Mouse (Mus musculus) kidney, postnatal 0 days (tissue): ENCODE data around the gene Lin28b. TPM values are rescaled to one million over a fixed set of nuclear protein-coding genes. Genes with fewer than 3 reads are reported as not detected.

Experiments
- ATAC-seq: fragments of 200-750 bp; cut with Nextera tagmentation; replicated peaks from 2 replicates; pipeline ENCODE4 v1.8.0; 2017; ENCODE audit warnings: low read depth, moderate number of reproducible peaks, moderate TSS enrichment, moderate library complexity; ENCODE audit not compliant: low FRiP score
- DNase-seq: peaks from one replicate; pipeline ENCODE4 v3.0.0-alpha.2; 2016; ENCODE audit warnings: low spot score
- H3K27ac ChIP-seq: fragments of 300-500 bp; sonication (generic); 2 replicates; pipeline ENCODE4 v1.5.1; 2014; ENCODE audit warnings: mild to moderate bottlenecking
- H3K27me3 ChIP-seq: fragments of 300-500 bp; sonication (generic); 2 replicates; pipeline ENCODE4 v1.6.1; 2014; ENCODE audit warnings: low read length, mixed read lengths; ENCODE audit not compliant: insufficient read depth
- H3K36me3 ChIP-seq: fragments of 300-500 bp; sonication (generic); 2 replicates; pipeline ENCODE4 v1.6.1; 2014; ENCODE audit warnings: low read length, mixed read lengths; ENCODE audit not compliant: insufficient read depth
- H3K4me1 ChIP-seq: fragments of 300-500 bp; sonication (generic); replicated peaks from 2 replicates; pipeline ENCODE4 v1.6.1; 2014; ENCODE audit warnings: antibody characterized with exemption, low read length, mixed read lengths; ENCODE audit not compliant: insufficient read depth
- H3K4me2 ChIP-seq: fragments of 300-500 bp; sonication (generic); 2 replicates; pipeline ENCODE4 v1.6.1; 2014; ENCODE audit warnings: mild to moderate bottlenecking, low read length, moderate library complexity, mixed read lengths
- H3K4me3 ChIP-seq: fragments of 300-500 bp; sonication (generic); replicated peaks from 2 replicates; pipeline ENCODE4 v1.5.1; 2014; ENCODE audit warnings: low read depth, low read length
- H3K9ac ChIP-seq: fragments of 300-500 bp; sonication (generic); 2 replicates; pipeline ENCODE4 v1.6.1; 2014; ENCODE audit warnings: low read depth, low read length
- H3K9me3 ChIP-seq: fragments of 300-500 bp; sonication (generic); replicated peaks from 2 replicates; pipeline ENCODE4 v1.6.1; 2016; ENCODE audit warnings: low read length, inconsistent platforms, mixed read lengths
- CTCF ChIP-seq: IDR thresholded peaks from 2 replicates; pipeline ENCODE4 v1.5.1; 2016; ENCODE audit warnings: antibody characterized with exemption, low read depth, mild to moderate bottlenecking, moderate library complexity
- WGBS: fragments of 180-500 bp; shearing (Covaris S2); extraction: QIAGEN DNeasy Blood & Tissue Kit; methylation state at CpG from one replicate; pipeline ENCODE4 v1.1.7; 2014; 5-methylcytosine and 5-hydroxymethylcytosine counted together
- polyA plus RNA-seq: library from polyadenylated mRNA; unstranded; fragments of >200 nt; fragmentation: Nextera tagmentation; extraction: Ambion mirVana; gene quantifications from 2 replicates; pipeline ENCODE4 v1.2.1, GENCODE M21; 2015

Gene Lin28b
- polyA plus RNA-seq, 1 experiment from 2014 or later, result 0.14 TPM

DNA sequence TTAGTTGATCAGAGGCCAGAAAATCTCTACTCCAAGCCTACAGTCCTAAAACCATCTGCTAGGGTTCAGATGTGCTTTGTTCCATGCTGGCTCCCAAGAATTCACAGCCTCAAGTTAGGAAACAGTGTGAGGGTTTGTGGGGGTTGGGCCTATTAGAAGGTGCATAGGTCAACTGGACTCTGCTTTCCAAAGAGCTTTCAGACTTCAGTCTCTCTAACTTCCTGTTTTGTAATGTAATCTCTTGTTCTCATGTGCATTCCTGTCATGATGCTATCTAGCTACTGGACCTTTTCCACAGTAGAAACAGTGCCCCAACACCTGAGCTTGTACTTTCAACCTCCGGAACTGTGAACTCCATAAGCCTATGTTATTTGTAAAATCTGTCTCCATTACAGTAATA, 63.8 kb downstream of the Lin28b start:
- no peaks in the 10 kb centered on the region for H3K27me3 ChIP-seq

DNA sequence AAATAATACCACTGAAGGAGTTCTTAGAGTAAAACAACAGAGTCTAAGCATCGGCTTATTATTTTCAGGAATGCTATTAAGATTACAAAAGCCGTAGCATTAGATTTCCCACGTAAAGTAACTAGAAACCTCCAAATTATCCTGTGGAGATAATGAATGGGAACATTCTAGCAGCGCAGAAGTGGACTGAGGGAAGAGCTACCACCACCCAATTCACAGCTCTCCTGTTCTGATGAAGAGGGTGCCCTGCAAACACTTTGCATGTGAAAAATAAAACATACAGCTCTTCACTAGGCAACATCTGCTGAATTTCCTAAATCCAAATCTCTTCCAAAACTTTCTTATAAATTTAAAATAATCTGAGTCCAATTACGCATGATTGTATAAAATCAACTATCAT, 74.1 kb downstream of the Lin28b start:
- no peak for TF ChIP-seq CTCF
- H3K9ac ChIP-seq, result no peak overlapping the region
- H3K4me3 ChIP-seq, result no peak overlapping the region
- WGBS, result 72% methylated on average over 5 of the region's 5 CpGs
- H3K4me1 ChIP-seq, result no peaks in the 10 kb centered on the region
- no peaks in the 10 kb centered on the region for H3K27me3 ChIP-seq
- H3K9me3 ChIP-seq, result no peaks in the 10 kb centered on the region
- DNase-seq (no peak), ATAC-seq (no peak)
- H3K4me2 ChIP-seq, result no peak overlapping the region
- H3K36me3 ChIP-seq, result no peaks in the 10 kb centered on the region
- no peak overlapping the region for H3K27ac ChIP-seq

More for the DNA sequence above, 63.8 kb downstream of the Lin28b start:
- ATAC-seq, result no peak
- peak; percentile 22 for DNase-seq
- Histone ChIP-seq H3K4me2 (no peak overlapping the region), H3K4me1 (no peaks in the 10 kb centered on the region), H3K9me3 (no peaks in the 10 kb centered on the region), H3K4me3 (no peak overlapping the region), H3K9ac (no peak overlapping the region), H3K27ac (no peak overlapping the region), H3K36me3 (no peaks in the 10 kb centered on the region)
- 40% methylated on average over 1 of the region's 1 CpGs for WGBS
- no peak for TF ChIP-seq CTCF

DNA sequence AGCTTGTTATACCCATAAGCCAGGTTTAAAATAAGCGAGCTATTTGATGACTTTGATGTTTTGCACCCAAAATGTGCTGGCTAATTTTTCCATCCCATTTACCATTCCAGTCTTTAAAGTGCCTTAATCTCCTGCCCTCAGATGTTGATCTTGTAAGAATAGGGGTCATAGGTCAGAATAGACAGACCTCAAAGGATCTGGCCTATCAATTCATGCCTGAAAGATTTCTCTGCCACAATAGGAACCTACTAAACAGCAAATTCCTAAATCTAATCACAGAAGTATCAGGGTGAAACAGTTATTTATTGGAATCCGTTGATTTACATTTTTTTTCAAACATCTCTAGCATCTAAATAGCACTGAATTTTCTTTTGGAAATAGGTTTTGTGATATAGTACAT, 74.5 kb downstream of the Lin28b start:
- WGBS, result 59% methylated on average over 2 of the region's 2 CpGs
- Histone ChIP-seq H3K4me1 (no peaks in the 10 kb centered on the region), H3K9me3 (no peaks in the 10 kb centered on the region), H3K4me2 (no peak overlapping the region), H3K4me3 (no peak overlapping the region), H3K9ac (no peak overlapping the region), H3K27ac (no peak overlapping the region), H3K36me3 (no peaks in the 10 kb centered on the region), H3K27me3 (no peaks in the 10 kb centered on the region)
- DNase-seq (no peak), ATAC-seq (no peak)
- TF ChIP-seq CTCF, result no peak

DNA sequence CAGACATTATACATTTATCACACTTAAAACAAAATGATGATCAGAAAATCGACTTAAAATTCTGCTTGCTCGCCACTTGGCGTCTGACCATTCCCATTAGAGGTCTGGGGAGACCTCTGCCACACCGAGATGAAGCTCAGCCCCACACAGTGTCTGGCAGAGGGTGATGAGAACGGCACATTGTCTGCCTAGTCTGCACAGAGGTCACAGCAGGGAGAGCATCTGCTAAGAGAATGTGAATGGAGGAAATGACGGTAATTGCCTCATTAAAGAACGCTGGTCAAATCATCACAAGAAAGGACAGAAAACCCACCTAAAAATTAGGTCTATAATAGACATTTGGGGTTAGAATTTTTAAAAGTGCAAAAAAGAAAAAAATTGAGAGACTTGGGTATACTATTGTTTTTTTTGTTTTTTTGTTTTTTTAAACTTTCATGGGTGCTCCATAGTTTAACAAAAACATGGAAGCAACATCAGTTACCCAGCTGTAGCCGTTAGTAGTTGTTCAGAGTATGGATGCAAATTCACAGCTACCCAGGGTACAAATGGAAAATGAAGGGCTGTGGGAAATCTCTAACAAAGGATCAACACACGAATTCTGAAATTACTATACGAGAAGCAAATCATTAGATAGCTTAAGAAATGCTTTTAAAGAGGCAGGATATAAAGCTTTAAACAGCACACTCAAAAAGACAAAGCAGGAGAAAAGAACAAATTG, 75.4 kb downstream of the Lin28b start:
- H3K9ac ChIP-seq, result no peak overlapping the region
- H3K4me2 ChIP-seq, result no peak overlapping the region
- no peak for ATAC-seq
- H3K36me3 ChIP-seq, result no peaks in the 10 kb centered on the region
- no peaks in the 10 kb centered on the region for H3K9me3 ChIP-seq
- no peak for TF ChIP-seq CTCF
- H3K27ac ChIP-seq, result no peak overlapping the region
- H3K4me1 ChIP-seq, result no peaks in the 10 kb centered on the region
- no peaks in the 10 kb centered on the region for H3K27me3 ChIP-seq
- 42% methylated on average over 10 of the region's 10 CpGs for WGBS
- DNase-seq, result no peak
- no peak overlapping the region for H3K4me3 ChIP-seq

DNA sequence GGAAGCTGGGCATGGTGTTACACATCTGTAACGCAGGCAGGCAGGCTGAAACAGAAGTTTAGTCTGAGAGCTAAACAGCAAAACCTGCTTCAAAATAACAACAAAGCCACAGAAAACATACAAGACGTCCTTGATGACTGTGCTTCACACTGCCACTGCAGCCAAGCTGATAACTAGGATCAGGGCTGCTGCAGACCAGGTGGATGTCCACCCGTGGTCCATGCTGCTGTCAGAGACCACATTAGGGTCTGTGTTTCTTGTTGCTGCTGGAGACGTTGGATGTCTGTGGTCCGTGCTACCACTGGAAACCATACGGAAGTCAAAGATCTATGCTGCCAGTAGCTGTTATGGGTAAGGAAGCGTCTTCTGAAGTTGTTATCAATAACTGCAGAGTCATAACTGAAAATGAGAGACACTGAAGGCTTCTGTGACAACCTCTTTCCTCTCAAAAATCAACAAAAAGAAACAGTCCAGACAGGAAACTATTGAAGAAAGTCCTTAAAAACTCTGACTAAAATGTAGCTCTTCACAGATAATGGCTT, 86.4 kb downstream of the Lin28b start:
- H3K9me3 ChIP-seq, result no peaks in the 10 kb centered on the region
- H3K27ac ChIP-seq, result no peak overlapping the region
- H3K4me3 ChIP-seq, result no peak overlapping the region
- 58% methylated on average over 7 of the region's 7 CpGs for WGBS
- H3K27me3 ChIP-seq, result no peaks in the 10 kb centered on the region
- H3K4me1 ChIP-seq, result no peaks in the 10 kb centered on the region
- ATAC-seq, result no peak
- no peaks in the 10 kb centered on the region for H3K36me3 ChIP-seq
- no peak overlapping the region for H3K4me2 ChIP-seq
- H3K9ac ChIP-seq, result no peak overlapping the region
- TF ChIP-seq CTCF, result no peak
- no peak for DNase-seq

DNA sequence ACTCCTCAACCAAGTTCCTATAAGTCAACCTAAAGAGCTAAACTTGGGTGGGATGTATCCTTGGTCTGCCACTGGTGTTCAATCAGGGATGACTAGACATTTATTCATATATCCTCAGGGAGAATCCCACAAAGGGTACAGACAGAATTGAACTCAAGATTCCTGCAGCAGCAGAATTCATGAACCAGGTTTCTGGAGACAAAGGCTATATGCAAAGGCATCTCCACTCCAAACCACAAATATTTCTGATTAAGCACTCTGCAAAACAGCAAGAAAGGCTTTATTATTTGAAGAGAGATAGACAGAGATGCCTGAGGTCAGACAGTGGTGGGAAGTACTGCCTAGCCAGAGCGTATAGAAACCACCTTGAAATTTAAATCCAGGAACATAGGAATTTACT, 88.0 kb downstream of the Lin28b start:
- DNase-seq, result no peak
- no peak overlapping the region for H3K4me2 ChIP-seq
- H3K9ac ChIP-seq, result no peak overlapping the region
- no peak for ATAC-seq
- WGBS, result 83% methylated on average over 1 of the region's 1 CpGs
- no peaks in the 10 kb centered on the region for H3K27me3 ChIP-seq
- H3K4me3 ChIP-seq, result no peak overlapping the region
- no peak for TF ChIP-seq CTCF
- H3K36me3 ChIP-seq, result no peaks in the 10 kb centered on the region
- H3K4me1 ChIP-seq, result no peaks in the 10 kb centered on the region
- H3K9me3 ChIP-seq, result no peaks in the 10 kb centered on the region
- H3K27ac ChIP-seq, result no peak overlapping the region

DNA sequence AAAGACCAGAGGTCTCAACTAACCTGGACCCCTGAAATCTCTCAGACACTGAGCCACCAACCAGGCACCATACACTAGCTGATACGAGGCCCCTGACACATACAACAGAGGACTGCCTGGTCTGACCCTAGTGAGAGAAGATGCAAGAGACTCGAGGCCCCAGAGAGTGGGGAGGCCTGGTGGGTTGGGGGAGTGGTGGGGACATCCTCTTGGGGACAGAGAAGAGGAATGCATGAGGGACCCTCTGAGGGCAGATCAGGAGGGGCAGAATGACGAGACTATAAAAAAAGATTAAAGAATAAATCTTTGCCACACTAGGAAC, 103.6 kb downstream of the Lin28b start:
- DNase-seq (no peak), ATAC-seq (no peak)
- Histone ChIP-seq H3K9me3 (no peaks in the 10 kb centered on the region), H3K4me1 (no peaks in the 10 kb centered on the region), H3K27ac (no peak overlapping the region), H3K4me3 (no peak overlapping the region), H3K9ac (no peak overlapping the region), H3K36me3 (no peaks in the 10 kb centered on the region), H3K27me3 (no peaks in the 10 kb centered on the region), H3K4me2 (no peak overlapping the region)
- 45% methylated on average over 3 of the region's 3 CpGs for WGBS
- no peak for TF ChIP-seq CTCF
